Mouse (Mus musculus): Measurements from ENCODE around the gene Rsph3a.

- TF ChIP-seq CTCF (IDR thresholded peaks at IDR 0.05; ENCODE audit: borderline replicate concordance, extremely low read depth, insufficient read depth, insufficient read length), result no peak
- no peak for TF ChIP-seq POLR2A (IDR thresholded peaks at IDR 0.05; ENCODE audit: borderline replicate concordance, extremely low read depth, insufficient read depth, insufficient read length, poor library complexity, severe bottlenecking)
These were observed 30.7 kb upstream of the Rsph3a start for GRCm38 (mm10) chr17:7914596-7915227.

Measured in brain, embryonic 14.5 days (tissue).